Mouse (Mus musculus) kidney, adult 9 months (tissue): Measurements from ENCODE around the gene Abcc3.
A peak's percentile ranks its signal among the peaks of the same experiment; 100 is the strongest.

ENCODE experiments used
- DNase-seq: peaks from one replicate; pipeline ENCODE4 v3.0.0; 2022

Abcc3 gene

GRCm38 (mm10) chr11:94322636-94323035, 70.2 kb downstream of the Abcc3 start:
- no peak for DNase-seq

- peak; percentile 95 for DNase-seq
Measured at GRCm38 (mm10) chr11:94321931-94322400, 70.8 kb downstream of the Abcc3 start, which contains the start of gene Luc7l3. Gene Luc7l3 (minus strand): TSS chr11:94321988.

- DNase-seq: no peak
Measured at GRCm38 (mm10) chr11:94320969-94321930, 71.5 kb downstream of the Abcc3 start.

DNA sequence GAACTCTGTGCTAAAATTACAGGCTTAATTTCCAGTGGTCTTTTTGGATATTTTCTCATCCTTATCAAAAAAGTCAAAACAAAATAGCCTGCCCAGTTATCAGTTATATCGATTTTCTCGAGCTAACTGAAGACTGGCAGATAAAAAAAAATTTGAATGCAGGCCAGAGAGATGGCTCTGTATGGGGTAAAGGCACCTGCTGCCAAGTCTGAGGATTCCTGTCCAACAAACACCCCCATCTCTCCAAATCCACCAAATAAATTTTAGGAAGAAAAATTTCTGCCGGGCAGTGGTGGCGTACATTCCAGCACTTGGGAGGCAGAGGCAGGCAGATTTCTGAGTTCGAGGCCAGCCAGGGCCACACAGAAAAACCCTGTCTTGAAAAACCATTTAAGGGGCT, 74.7 kb downstream of the Abcc3 start:
- DNase-seq: no peak

DNA sequence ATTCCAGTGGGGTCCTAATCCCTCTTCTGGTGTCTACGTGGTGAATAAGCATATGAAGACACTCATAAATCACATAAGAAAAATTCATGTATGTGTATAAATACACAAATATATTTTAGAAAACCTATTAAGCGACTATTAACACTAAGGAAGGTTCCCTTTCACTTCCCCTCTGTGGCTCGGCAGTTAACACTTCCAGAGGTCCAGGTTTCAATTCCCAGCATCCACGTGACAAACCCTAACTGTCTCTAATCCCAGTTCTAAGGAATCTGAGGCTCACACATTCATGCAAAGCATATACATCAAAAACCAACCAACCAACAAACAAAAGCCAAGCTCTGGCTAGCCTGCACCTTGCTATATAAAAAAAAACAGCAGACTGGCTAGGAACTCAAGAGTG, 75.3 kb downstream of the Abcc3 start:
- no peak for DNase-seq

GRCm38 (mm10) chr11:94317014-94317413, 75.8 kb downstream of the Abcc3 start:
- DNase-seq: no peak

DNA sequence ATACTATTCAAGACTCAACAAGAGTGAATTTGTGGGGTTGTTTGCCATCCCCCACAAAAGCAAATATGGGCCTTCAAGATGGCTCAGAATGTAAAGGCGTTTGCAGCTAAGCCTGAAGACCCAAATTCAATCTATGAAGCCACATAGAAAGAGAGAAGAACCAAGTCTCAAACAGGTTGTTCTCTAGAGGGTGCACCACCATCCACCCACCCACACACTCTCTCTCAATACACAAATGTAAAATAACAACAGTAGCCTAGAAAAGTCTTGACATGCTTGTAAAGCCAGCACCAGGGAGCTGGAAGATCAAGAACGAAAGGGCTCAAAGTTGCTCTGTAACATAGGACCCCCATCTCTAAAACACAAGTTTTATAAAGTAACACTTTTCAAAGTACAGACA, 76.3 kb downstream of the Abcc3 start:
- DNase-seq: no peak

DNA sequence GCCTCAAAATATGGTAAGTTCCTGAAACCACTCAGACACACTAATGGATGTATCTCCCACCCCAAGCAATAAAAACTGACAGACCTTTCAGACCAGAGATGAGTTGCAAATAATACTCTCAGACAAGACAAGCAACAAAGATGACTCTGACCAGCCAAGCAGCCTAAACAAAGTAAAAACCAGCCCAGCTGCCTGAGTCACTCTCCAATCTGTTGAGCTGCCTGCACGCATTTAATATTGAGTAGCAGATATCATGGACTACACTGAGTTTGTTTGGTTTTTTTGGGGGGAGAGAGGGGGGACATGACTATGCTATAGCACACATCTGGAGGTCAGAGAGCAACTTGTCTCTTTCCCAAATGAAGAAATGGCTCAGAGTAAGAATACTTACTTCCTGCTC, 77.5 kb downstream of the Abcc3 start:
- DNase-seq: no peak

DNA sequence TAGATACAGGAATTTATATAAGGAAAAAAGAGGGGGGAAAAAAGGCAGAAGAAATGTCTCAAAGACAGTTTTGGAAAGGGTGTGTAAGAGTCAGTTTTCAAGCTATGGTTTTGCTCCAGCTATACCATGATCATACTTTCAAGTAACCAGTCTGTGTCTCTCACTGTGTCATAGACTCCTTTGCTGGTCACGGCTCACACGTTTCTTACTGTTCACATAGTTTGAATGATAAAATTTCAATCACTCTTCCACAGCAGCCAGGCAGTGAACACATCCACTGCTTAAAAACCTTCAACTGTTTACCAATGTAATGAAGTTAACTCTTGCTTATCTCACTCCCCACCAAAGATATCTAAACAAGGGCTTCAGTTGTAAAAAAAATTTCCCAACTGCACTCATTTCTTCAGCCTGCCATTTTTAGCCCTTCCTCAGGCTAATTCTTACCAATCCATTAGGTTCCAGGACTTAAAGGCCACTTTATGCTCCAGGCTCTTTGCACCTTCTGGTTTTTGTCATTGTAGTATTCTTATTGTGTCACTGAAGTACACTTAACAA, 78.6 kb downstream of the Abcc3 start:
- DNase-seq: no peak

DNA sequence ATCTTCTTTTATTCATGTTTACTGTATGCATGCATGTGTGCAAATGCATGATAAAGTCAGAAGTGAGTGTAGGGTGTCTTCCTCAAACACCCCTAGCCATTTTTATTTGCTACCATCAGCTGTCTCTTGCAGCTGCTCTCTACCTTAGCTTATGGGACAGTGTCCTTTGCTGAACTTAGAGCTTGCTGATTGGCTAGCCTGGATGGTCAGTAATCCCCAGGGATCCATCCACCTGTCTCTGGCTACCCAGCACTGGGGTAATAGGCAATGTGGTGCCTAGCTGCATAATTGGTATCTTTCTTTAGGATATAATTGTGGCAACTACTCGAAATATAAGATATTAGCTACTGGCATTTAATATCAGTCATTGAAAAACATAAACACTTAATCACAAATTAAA, 80.1 kb downstream of the Abcc3 start:
- no peak for DNase-seq

- DNase-seq: no peak
Measured at GRCm38 (mm10) chr11:94294996-94295845, 97.6 kb downstream of the Abcc3 start.
